Mouse (Mus musculus) lung, postnatal 0 days (tissue): ENCODE measurements around the gene Ntn4. TPM values are rescaled to one million over a fixed set of nuclear protein-coding genes. Genes with fewer than 3 reads are reported as not detected.

Source experiments
- ATAC-seq: fragments of 200-750 bp; cut with Nextera tagmentation; 2 replicates; pipeline ENCODE4 v1.8.0; 2017; ENCODE audit warnings: moderate library complexity
- DNase-seq: peaks from one replicate; pipeline ENCODE4 v3.0.0-alpha.2; 2016; ENCODE audit warnings: low spot score
- H3K27ac ChIP-seq: fragments of 300-500 bp; sonication (generic); 2 replicates; pipeline ENCODE4 v1.5.1; 2014; ENCODE audit warnings: antibody characterized with exemption, mild to moderate bottlenecking, low read length, mixed read lengths
- H3K27me3 ChIP-seq: fragments of 300-500 bp; sonication (generic); replicated peaks from 2 replicates; pipeline ENCODE4 v1.6.1; 2014; ENCODE audit warnings: low read length, mixed read lengths; ENCODE audit not compliant: insufficient read depth
- H3K36me3 ChIP-seq: fragments of 300-500 bp; sonication (generic); 2 replicates; pipeline ENCODE4 v1.6.1; 2014; ENCODE audit warnings: low read length, mixed read lengths; ENCODE audit not compliant: insufficient read depth
- H3K4me1 ChIP-seq: fragments of 300-500 bp; sonication (generic); 2 replicates; pipeline ENCODE4 v1.6.1; 2014; ENCODE audit warnings: antibody characterized with exemption, low read depth, low read length, mixed read lengths; ENCODE audit not compliant: insufficient read depth
- H3K4me2 ChIP-seq: fragments of 300-500 bp; sonication (generic); replicated peaks from 2 replicates; pipeline ENCODE4 v1.6.1; 2014; ENCODE audit warnings: low read depth, mild to moderate bottlenecking, low read length, moderate library complexity, mixed read lengths
- H3K4me3 ChIP-seq: fragments of 300-500 bp; sonication (generic); 2 replicates; pipeline ENCODE4 v1.5.1; 2014; ENCODE audit warnings: low read depth, low read length
- H3K9ac ChIP-seq: fragments of 300-500 bp; sonication (generic); replicated peaks from 2 replicates; pipeline ENCODE4 v1.6.1; 2014; ENCODE audit warnings: low read depth, mild to moderate bottlenecking
- H3K9me3 ChIP-seq: fragments of 300-500 bp; sonication (generic); 2 replicates; pipeline ENCODE4 v1.6.1; 2016; ENCODE audit warnings: low read length, mixed read lengths
- CTCF ChIP-seq: IDR thresholded peaks from 2 replicates; pipeline ENCODE4 v1.5.1; 2016; ENCODE audit warnings: antibody characterized with exemption, mild to moderate bottlenecking
- EP300 ChIP-seq: IDR thresholded peaks from 2 replicates; pipeline ENCODE4 v1.6.1; 2016; ENCODE audit warnings: antibody characterized with exemption, mild to moderate bottlenecking, control low read depth
- WGBS: fragments of 180-500 bp; shearing (Covaris S2); extraction: QIAGEN DNeasy Blood & Tissue Kit; methylation state at CpG from one replicate; pipeline ENCODE4 v1.1.7; 2014; 5-methylcytosine and 5-hydroxymethylcytosine counted together
- polyA plus RNA-seq: library from polyadenylated mRNA; unstranded; fragments of >200 nt; fragmentation: Nextera tagmentation; extraction: Ambion mirVana; gene quantifications from 2 replicates; pipeline ENCODE4 v1.2.1, GENCODE M21; 2015

Ntn4 gene
- polyA plus RNA-seq, 1 experiment from 2014 or later: 1.4 TPM

DNA sequence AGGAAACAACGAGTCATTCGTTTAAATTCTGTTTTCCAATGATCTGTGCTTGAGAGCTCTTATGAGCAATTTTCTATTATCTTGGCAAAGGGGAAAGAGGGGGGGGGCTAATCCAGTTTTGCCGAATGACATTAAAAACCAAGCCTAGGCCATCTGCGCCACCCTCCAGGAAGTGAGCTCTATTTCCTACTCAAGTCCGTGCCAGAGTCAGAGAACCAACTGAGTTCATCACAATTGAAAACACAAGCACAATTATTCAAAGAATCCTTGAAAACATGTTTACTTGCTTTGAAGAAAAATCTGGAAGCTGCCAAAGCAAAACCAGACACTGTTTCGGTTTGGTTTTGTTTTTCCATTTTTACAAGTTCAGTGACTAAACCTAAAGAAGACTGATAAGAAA lies 102.1 kb downstream of the Ntn4 start:
- no peak overlapping the region for H3K27ac ChIP-seq
- ATAC-seq: no peak
- 50% methylated on average over 6 of the region's 6 CpGs for WGBS
- DNase-seq: peak; percentile 31
- no peaks in the 10 kb centered on the region for H3K4me1 ChIP-seq
- no peaks in the 10 kb centered on the region for H3K9me3 ChIP-seq
- no peak overlapping the region for H3K4me3 ChIP-seq
- TF ChIP-seq EP300 (no peak), CTCF (no peak)
- H3K27me3 ChIP-seq: no peaks in the 10 kb centered on the region
- H3K9ac ChIP-seq: no peak overlapping the region
- no peak overlapping the region for H3K4me2 ChIP-seq
- no peaks in the 10 kb centered on the region for H3K36me3 ChIP-seq

DNA sequence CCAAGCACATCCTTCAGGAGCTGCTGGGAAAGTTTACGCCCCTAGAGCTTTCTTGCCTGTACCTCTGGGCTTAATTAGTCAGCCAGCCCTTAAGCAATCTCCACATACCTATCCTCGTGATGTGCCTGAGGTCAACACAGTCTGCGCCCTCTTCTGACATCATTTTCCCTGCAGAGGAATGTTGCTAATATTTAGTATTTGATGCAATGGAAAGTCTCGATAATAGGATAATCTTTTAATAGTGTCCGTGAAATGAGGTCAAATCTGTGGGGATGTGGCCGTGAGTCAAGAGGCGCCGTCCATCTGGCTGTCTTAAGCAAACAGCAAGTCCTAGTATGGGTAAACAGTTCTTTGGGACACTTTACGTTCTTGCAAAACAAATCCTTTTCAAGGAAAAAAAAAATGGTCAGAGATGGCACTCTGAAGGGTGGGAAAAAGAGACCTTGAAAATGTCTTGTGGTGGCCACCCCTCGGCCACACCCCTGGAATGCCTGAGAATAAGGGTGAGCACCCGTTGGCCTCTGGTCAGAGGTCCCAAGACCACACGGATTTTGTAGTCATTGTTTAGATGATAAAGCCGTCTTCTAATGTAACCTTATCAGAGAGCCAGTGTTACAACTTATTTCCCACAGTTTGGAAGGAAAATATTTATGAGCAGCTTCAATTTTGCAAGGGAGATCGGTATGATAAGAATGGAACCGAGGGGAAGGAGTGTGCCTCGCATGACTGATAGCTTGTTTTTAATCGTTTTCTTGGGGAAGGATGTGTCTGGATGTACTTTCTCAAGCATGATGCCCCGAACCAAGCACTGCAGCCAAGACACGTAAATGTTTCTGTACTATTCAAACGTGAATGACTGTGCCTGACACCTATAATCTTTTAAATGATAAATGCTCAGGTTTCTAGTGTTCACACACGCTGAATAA lies 109.0 kb downstream of the Ntn4 start:
- no peaks in the 10 kb centered on the region for H3K9me3 ChIP-seq
- 24% methylated on average over 21 of the region's 21 CpGs for WGBS
- no peaks in the 10 kb centered on the region for H3K27me3 ChIP-seq
- no peaks in the 10 kb centered on the region for H3K4me1 ChIP-seq
- TF ChIP-seq CTCF (0 out of 2 replicates have a peak, but pooled peaks have one; percentile 13), EP300 (peak; percentile 75)
- 0 out of 2 replicates have a peak overlapping the region, but pooled peaks have one; percentile 33 for H3K27ac ChIP-seq
- no peaks in the 10 kb centered on the region for H3K36me3 ChIP-seq
- ATAC-seq: peak; percentile 83
- DNase-seq: peak; percentile 78
- no peak overlapping the region for H3K4me3 ChIP-seq
- H3K9ac ChIP-seq: no peak overlapping the region
- H3K4me2 ChIP-seq: peak overlapping the region; percentile 12; the same call in 1 of the 2 replicates

DNA sequence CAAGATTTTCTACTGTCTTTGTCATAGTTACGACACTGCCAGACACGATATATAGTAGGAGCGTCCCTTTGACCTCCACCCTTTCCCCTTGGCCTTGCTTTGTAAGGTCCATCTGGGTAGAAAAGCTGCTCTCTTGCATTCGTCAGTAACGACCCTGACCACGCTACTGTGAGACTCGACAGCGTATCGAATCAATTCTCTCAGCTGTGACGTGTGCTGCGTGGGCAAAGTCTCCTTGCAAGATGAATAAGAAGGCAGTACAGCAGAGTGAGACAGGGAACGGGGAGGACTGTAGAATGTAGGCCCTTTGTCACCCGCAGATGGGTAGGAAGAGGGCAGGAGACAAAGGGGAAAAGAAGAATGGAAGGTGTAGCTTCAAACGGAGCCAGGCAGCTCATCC lies 110.8 kb downstream of the Ntn4 start:
- H3K27ac ChIP-seq: no peak overlapping the region
- H3K9ac ChIP-seq: no peak overlapping the region
- H3K27me3 ChIP-seq: no peaks in the 10 kb centered on the region
- ATAC-seq: no peak
- WGBS: 88% methylated on average over 14 of the region's 14 CpGs
- TF ChIP-seq CTCF: no peak
- no peak for TF ChIP-seq EP300
- no peak overlapping the region for H3K4me3 ChIP-seq
- no peak for DNase-seq
- no peaks in the 10 kb centered on the region for H3K36me3 ChIP-seq
- no peaks in the 10 kb centered on the region for H3K9me3 ChIP-seq
- no peaks in the 10 kb centered on the region for H3K4me1 ChIP-seq
- H3K4me2 ChIP-seq: no peak overlapping the region

DNA sequence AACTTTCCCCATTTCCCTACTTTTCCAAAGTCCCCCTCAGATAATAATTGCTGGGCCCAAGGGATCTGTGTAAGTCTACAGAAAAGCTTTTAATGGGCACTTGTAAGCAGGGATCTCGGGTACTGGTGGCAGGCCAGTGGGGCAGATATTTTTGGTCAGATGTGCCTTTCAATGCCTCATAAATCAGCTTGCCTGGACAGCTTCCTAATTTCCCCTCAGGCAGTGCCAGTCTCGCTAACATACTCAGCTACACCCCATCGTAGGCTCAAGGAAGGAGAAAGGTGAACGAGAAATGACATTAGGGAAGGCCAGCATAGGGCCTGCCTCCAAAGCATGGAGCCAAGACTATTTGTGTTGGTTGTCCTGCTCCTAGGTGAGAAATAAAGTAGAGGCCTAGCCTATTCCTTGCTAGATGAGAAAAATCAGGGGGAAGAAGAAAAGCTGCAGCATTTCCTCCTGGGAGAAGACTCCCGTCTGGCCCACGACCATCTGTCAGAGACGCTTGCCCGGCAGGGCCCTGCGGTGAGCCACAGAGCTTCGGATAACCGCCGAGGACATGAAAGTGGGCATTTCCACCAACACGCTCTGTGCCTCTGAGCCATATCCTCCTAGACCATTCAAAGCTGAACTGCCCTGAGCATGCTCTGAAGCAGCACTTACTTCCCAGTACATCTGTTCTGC lies 113.4 kb downstream of the Ntn4 start:
- TF ChIP-seq CTCF: no peak
- TF ChIP-seq EP300: no peak
- Histone ChIP-seq H3K36me3 (no peaks in the 10 kb centered on the region), H3K27ac (no peak overlapping the region), H3K27me3 (no peaks in the 10 kb centered on the region), H3K4me2 (no peak overlapping the region), H3K4me3 (no peak overlapping the region), H3K4me1 (no peaks in the 10 kb centered on the region), H3K9ac (no peak overlapping the region), H3K9me3 (no peaks in the 10 kb centered on the region)
- ATAC-seq: no peak
- WGBS: 74% methylated on average over 13 of the region's 13 CpGs
- no peak for DNase-seq

DNA sequence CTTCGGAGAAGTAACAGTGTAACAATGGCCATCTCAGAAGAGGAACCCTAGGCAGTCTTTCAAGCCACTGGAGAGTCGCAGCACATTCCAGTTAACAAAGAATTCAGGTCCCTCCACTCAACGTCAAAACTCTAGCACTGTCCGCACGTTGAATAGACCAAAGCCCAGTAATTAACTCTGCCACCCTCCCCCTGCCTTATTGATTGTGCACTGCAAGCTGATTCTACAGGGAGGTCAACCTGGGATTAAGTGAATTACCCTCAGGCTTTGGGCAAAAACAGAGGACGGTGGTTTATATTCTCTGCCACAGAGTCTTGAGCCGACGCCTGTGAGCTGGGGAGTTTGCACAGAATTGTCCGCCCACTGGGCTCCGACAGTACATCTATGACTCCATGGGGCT lies 115.7 kb downstream of the Ntn4 start:
- no peak overlapping the region for H3K27ac ChIP-seq
- DNase-seq (no peak), ATAC-seq (no peak)
- no peak overlapping the region for H3K4me3 ChIP-seq
- no peak overlapping the region for H3K4me2 ChIP-seq
- no peaks in the 10 kb centered on the region for H3K36me3 ChIP-seq
- no peaks in the 10 kb centered on the region for H3K27me3 ChIP-seq
- H3K9ac ChIP-seq: no peak overlapping the region
- H3K9me3 ChIP-seq: no peaks in the 10 kb centered on the region
- no peaks in the 10 kb centered on the region for H3K4me1 ChIP-seq
- WGBS: 63% methylated on average over 10 of the region's 10 CpGs
- TF ChIP-seq CTCF (no peak), EP300 (no peak)

DNA sequence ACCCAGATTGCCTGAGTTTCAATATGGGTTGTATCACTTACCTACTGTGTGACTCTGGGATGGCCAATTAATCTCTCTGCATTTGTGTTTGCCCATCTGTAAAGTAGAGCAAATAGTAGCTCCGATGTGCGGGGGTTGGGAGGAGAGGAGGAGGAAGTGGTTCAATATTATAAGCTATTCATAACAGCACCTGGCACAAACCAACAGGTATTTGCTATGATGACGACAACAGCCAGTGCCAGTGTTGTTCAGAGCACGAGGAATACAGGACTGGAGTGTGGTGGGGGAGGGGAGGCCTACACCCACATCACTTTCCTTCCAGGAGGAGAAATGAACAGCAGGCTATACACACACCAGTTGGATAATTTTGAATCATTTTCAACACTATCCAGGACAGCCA lies 119.2 kb downstream of the Ntn4 start:
- no peak for TF ChIP-seq EP300
- TF ChIP-seq CTCF: no peak
- H3K36me3 ChIP-seq: no peaks in the 10 kb centered on the region
- H3K27ac ChIP-seq: no peak overlapping the region
- H3K4me2 ChIP-seq: no peak overlapping the region
- H3K9me3 ChIP-seq: no peaks in the 10 kb centered on the region
- no peak overlapping the region for H3K9ac ChIP-seq
- DNase-seq: peak; percentile 14
- no peak overlapping the region for H3K4me3 ChIP-seq
- ATAC-seq: no peak
- H3K27me3 ChIP-seq: no peaks in the 10 kb centered on the region
- WGBS: 40% methylated on average over 4 of the region's 4 CpGs
- no peaks in the 10 kb centered on the region for H3K4me1 ChIP-seq
